Mouse (Mus musculus): ENCODE data around the gene Hmgn3.

- TF ChIP-seq CTCF (IDR thresholded peaks at IDR 0.05; ENCODE audit: extremely low read depth, insufficient read depth, insufficient read length, insufficient replicate concordance): no peak
- TF ChIP-seq POLR2A (IDR thresholded peaks at IDR 0.05; ENCODE audit: low read depth, low read length): no peak
Measured at GRCm38 (mm10) chr9:83097816-83098215, 48.7 kb downstream of the Hmgn3 start.
